Mouse (Mus musculus): Measurements from ENCODE around the gene Fut1. TPM values are rescaled to one million over a fixed set of nuclear protein-coding genes. Genes with fewer than 3 reads are reported as not detected.

Fut1 gene
- polyA plus RNA-seq, 1 experiment from 2014 or later: 0.07 TPM

DNA sequence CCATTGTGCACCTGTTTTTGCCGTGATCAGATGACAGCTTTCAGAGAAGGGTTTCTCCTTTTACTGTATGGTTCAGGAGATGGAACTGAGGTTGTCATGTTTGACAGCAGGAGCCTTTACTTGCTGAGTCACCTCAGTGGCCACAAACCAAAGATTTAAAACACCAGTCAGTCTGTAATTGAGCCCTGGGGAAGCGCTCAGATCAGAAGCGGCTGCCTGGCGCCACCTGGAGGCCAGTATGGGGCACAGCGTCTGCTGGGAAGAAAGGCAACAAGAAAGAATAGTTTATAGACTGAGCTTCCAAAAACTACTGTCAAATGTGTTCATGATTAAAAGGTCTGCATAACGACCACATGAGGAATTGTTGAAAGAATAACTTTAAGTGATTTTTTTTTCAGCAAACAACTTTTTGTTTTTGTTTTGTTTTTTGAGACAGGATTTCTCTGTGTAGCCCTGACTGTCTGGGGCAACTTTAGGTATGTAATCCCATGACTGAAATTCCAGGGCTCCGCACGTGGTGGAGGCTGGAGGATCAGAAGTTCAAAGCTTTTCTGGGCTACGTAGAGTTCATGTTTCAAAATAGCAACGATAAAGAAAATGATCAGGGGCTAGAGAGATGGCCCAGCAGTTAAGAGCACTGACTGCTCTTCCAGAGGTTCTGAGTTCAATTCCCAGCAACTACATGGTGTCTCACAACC, 23.8 kb upstream of the Fut1 start:
- 14% methylated on average over 10 of the region's 10 CpGs for WGBS

DNA sequence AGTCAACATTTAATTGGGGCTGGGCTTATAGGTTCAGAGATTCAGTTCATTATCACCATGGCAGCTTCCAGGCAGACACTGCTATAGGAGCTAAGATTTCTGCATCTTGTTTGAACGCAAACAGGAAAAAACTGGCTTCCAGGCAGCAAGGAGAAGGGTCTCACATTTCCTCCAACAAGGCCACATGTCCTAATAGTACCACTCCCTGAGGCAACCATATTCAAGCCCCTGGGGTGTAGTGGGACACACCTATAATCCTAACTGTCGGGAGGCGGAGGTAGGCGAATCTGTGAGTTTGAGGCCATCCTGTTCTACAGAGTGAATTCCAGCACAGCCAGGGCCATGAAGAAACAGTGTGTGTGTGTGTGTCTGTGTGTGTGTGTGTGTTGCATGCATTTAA, 21.9 kb upstream of the Fut1 start:
- Histone ChIP-seq H3K27me3 (ENCODE audit: control insufficient read depth, insufficient read depth, low read length) (no peaks in the 10 kb centered on the region), H3K36me3 (ENCODE audit: control insufficient read depth, insufficient read depth, low read length) (no peaks in the 10 kb centered on the region), H3K4me2 (ENCODE audit: low read length) (no peak overlapping the region), H3K27ac (replicated peaks in 1 of 2; ENCODE audit: control insufficient read depth in 1 of 2, insufficient read depth in 1 of 2, low read depth in 2 of 2, low read length in 2 of 2) (no peak overlapping the region), H3K4me1 (ENCODE audit: control insufficient read depth in 2 of 2, insufficient read depth in 2 of 2, low read length in 2 of 2) (peaks cover 5 to 6% of the 10 kb centered on the region in 2 experiments; a peak in 3 of 4 replicates), H3K9me3 (ENCODE audit: control insufficient read depth, low read length) (no peaks in the 10 kb centered on the region), H3K9ac (ENCODE audit: low read length) (no peak overlapping the region), H3K4me3 (ENCODE audit: control insufficient read depth in 1 of 2, insufficient read depth in 1 of 2, low read depth in 1 of 2, low read length in 2 of 2) (no peak overlapping the region)
- no peak for ATAC-seq (ENCODE audit: insufficient number of reproducible peaks, insufficient read depth, low FRiP score, low read depth)
- 87% methylated on average over 4 of the region's 4 CpGs for WGBS

More for the DNA sequence above, 23.8 kb upstream of the Fut1 start:
- no peak overlapping the region for H3K4me2 ChIP-seq (ENCODE audit: low read length)
- no peak overlapping the region for H3K9ac ChIP-seq (ENCODE audit: low read length)
- H3K4me1 ChIP-seq (ENCODE audit: control insufficient read depth in 2 of 2, insufficient read depth in 2 of 2, low read length in 2 of 2): peaks cover 0 to 3% of the 10 kb centered on the region in 2 experiments; a peak in 1 of 4 replicates
- H3K27ac ChIP-seq (replicated peaks in 1 of 2; ENCODE audit: control insufficient read depth in 1 of 2, insufficient read depth in 1 of 2, low read depth in 2 of 2, low read length in 2 of 2): no peak overlapping the region
- peaks cover under 1% of the 10 kb centered on the region; the same call in 1 of the 2 replicates for H3K36me3 ChIP-seq (ENCODE audit: control insufficient read depth, insufficient read depth, low read length)
- no peak overlapping the region for H3K4me3 ChIP-seq (ENCODE audit: control insufficient read depth in 1 of 2, insufficient read depth in 1 of 2, low read depth in 1 of 2, low read length in 2 of 2)
- no peaks in the 10 kb centered on the region for H3K9me3 ChIP-seq (ENCODE audit: control insufficient read depth, low read length)
- H3K27me3 ChIP-seq (ENCODE audit: control insufficient read depth, insufficient read depth, low read length): no peaks in the 10 kb centered on the region
- ATAC-seq (ENCODE audit: insufficient number of reproducible peaks, insufficient read depth, low FRiP score, low read depth): no peak

DNA sequence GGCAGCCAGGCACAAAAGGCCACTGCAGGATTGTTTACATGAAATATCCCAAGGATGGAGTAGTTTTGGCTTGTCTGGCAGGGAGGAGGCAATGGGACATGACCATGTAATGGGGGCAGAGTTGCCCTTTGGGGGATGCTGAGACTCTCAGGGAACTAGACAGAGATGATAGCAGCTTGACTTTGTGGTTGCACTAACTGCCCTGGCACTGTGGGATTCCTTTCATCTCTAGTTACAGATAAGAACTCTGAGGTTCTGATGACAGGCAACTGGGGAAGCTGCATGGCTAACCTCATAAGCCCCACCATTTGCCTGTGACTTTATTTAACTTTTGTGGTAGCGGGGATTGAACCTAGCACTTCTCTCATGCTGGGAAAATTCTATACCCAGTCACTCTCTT, 21.0 kb upstream of the Fut1 start:
- no peak overlapping the region for H3K4me2 ChIP-seq (ENCODE audit: low read length)
- H3K36me3 ChIP-seq (ENCODE audit: control insufficient read depth, insufficient read depth, low read length): no peaks in the 10 kb centered on the region
- WGBS: 60% methylated on average over 1 of the region's 1 CpGs
- no peaks in the 10 kb centered on the region for H3K27me3 ChIP-seq (ENCODE audit: control insufficient read depth, insufficient read depth, low read length)
- H3K27ac ChIP-seq (replicated peaks in 1 of 2; ENCODE audit: control insufficient read depth in 1 of 2, insufficient read depth in 1 of 2, low read depth in 2 of 2, low read length in 2 of 2): no peak overlapping the region
- ATAC-seq (ENCODE audit: insufficient number of reproducible peaks, insufficient read depth, low FRiP score, low read depth): no peak
- H3K9me3 ChIP-seq (ENCODE audit: control insufficient read depth, low read length): no peaks in the 10 kb centered on the region
- peaks cover 5 to 6% of the 10 kb centered on the region in 2 experiments; a peak in 3 of 4 replicates for H3K4me1 ChIP-seq (ENCODE audit: control insufficient read depth in 2 of 2, insufficient read depth in 2 of 2, low read length in 2 of 2)
- no peak overlapping the region for H3K9ac ChIP-seq (ENCODE audit: low read length)
- no peak overlapping the region for H3K4me3 ChIP-seq (ENCODE audit: control insufficient read depth in 1 of 2, insufficient read depth in 1 of 2, low read depth in 1 of 2, low read length in 2 of 2)

DNA sequence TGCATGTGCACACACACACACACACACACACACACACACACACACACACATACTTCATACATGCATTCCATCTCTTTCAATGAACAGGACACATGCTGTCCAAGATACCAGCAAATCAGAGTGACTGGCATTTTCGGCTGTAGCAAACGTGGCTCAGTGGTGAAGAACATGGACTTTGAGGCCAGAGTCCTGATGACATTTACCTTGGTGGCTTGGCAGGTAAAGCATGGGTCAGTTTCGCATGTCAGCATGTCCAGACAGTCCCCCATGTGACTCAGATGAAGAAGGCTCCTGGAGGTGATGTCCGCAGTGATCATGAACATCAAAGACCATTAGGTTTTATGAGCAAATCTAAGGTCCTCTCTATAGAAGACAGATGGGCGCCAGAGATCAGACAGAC, 20.1 kb upstream of the Fut1 start:
- no peak overlapping the region for H3K9ac ChIP-seq (ENCODE audit: low read length)
- no peak for ATAC-seq (ENCODE audit: insufficient number of reproducible peaks, insufficient read depth, low FRiP score, low read depth)
- H3K9me3 ChIP-seq (ENCODE audit: control insufficient read depth, low read length): no peaks in the 10 kb centered on the region
- 82% methylated on average over 5 of the region's 5 CpGs for WGBS
- no peak overlapping the region for H3K27ac ChIP-seq (replicated peaks in 1 of 2; ENCODE audit: control insufficient read depth in 1 of 2, insufficient read depth in 1 of 2, low read depth in 2 of 2, low read length in 2 of 2)
- H3K36me3 ChIP-seq (ENCODE audit: control insufficient read depth, insufficient read depth, low read length): no peaks in the 10 kb centered on the region
- no peak overlapping the region for H3K4me2 ChIP-seq (ENCODE audit: low read length)
- H3K27me3 ChIP-seq (ENCODE audit: control insufficient read depth, insufficient read depth, low read length): no peaks in the 10 kb centered on the region
- no peak overlapping the region for H3K4me3 ChIP-seq (ENCODE audit: control insufficient read depth in 1 of 2, insufficient read depth in 1 of 2, low read depth in 1 of 2, low read length in 2 of 2)
- peaks cover 5 to 6% of the 10 kb centered on the region in 2 experiments; a peak in 3 of 4 replicates for H3K4me1 ChIP-seq (ENCODE audit: control insufficient read depth in 2 of 2, insufficient read depth in 2 of 2, low read length in 2 of 2)

DNA sequence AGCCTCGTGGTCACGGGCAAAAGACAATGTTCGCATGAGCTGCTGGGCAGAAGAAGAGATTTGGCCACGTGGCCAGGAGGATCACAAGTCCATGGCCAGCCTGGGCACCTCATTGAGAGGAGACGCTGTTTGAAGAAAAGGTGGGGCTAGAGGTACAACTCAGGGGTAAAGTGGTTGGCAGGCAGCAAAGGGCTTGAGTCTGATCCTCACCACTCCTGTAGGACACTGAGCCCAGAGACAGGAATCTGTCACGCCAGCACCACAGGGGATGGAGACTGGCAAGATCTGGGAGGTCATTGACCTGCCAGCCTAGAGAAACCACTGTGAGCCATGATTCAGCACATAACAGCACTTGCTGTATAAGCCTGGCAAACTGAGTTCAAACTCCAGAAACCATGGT, 19.6 kb upstream of the Fut1 start:
- H3K4me3 ChIP-seq (ENCODE audit: control insufficient read depth in 1 of 2, insufficient read depth in 1 of 2, low read depth in 1 of 2, low read length in 2 of 2): no peak overlapping the region
- no peak for ATAC-seq (ENCODE audit: insufficient number of reproducible peaks, insufficient read depth, low FRiP score, low read depth)
- 82% methylated on average over 6 of the region's 6 CpGs for WGBS
- no peak overlapping the region for H3K27ac ChIP-seq (replicated peaks in 1 of 2; ENCODE audit: control insufficient read depth in 1 of 2, insufficient read depth in 1 of 2, low read depth in 2 of 2, low read length in 2 of 2)
- H3K36me3 ChIP-seq (ENCODE audit: control insufficient read depth, insufficient read depth, low read length): no peaks in the 10 kb centered on the region
- no peak overlapping the region for H3K4me2 ChIP-seq (ENCODE audit: low read length)
- no peaks in the 10 kb centered on the region for H3K9me3 ChIP-seq (ENCODE audit: control insufficient read depth, low read length)
- H3K9ac ChIP-seq (ENCODE audit: low read length): no peak overlapping the region
- H3K27me3 ChIP-seq (ENCODE audit: control insufficient read depth, insufficient read depth, low read length): no peaks in the 10 kb centered on the region
- H3K4me1 ChIP-seq (ENCODE audit: control insufficient read depth in 2 of 2, insufficient read depth in 2 of 2, low read length in 2 of 2): peaks cover 5 to 6% of the 10 kb centered on the region in 2 experiments; a peak in 3 of 4 replicates

DNA sequence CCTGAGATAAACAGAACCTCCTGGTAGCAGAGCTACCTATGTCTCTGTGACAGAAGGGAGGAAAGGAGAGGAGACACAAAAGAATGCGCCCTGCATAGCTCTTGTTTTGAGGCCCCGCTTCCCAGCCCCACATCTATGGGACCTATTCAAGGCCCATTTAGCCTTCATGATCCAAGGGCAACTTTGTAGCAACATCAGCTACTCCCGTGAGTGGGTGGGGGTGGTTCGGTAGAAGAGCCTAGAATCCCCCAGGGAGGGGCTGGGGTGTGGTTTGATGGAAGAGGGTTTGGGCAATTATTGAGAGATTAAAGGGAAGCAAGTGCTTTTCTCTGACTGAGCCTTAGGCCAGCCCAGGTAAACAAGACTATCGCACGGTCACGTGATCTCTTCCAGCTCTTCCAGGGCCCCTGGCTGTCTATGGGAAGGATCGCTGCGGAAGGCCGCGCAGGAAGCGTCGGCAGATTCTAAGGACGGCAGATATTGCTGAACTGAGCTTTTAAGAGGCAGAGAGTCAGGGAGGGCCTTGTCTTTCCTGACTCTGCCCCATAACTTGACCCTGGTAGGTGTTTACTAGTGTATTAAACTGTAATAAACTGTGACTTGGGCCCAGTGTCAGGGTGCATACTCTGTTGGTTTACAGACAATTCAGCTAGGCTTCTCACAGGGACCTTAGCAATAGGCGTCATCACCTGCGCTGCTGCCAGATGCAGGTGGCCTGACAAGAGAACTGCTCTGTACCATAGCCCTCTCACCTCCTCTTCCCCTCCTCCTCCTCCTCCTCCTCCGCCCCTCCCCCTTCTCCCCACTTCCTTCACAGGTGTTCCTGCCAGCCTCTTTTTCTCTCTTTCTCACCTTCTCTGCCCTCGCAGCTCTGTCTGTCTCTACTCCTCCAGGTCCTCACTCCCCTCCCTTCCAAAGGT, 17.9 kb upstream of the Fut1 start:
- no peak overlapping the region for H3K4me3 ChIP-seq (ENCODE audit: control insufficient read depth in 1 of 2, insufficient read depth in 1 of 2, low read depth in 1 of 2, low read length in 2 of 2)
- no peaks in the 10 kb centered on the region for H3K9me3 ChIP-seq (ENCODE audit: control insufficient read depth, low read length)
- H3K36me3 ChIP-seq (ENCODE audit: control insufficient read depth, insufficient read depth, low read length): no peaks in the 10 kb centered on the region
- ATAC-seq (ENCODE audit: insufficient number of reproducible peaks, insufficient read depth, low FRiP score, low read depth): no peak
- WGBS: 35% methylated on average over 18 of the region's 18 CpGs
- peak overlapping the region; percentile 21; the same call in 1 of the 2 replicates for H3K9ac ChIP-seq (ENCODE audit: low read length)
- H3K4me2 ChIP-seq (ENCODE audit: low read length): peak overlapping the region; percentile 32; the same call in 1 of the 2 replicates
- peaks cover 5 to 6% of the 10 kb centered on the region in 2 experiments; a peak in 3 of 4 replicates for H3K4me1 ChIP-seq (ENCODE audit: control insufficient read depth in 2 of 2, insufficient read depth in 2 of 2, low read length in 2 of 2)
- no peaks in the 10 kb centered on the region for H3K27me3 ChIP-seq (ENCODE audit: control insufficient read depth, insufficient read depth, low read length)
- H3K27ac ChIP-seq (replicated peaks in 1 of 2; ENCODE audit: control insufficient read depth in 1 of 2, insufficient read depth in 1 of 2, low read depth in 2 of 2, low read length in 2 of 2): no peak overlapping the region

DNA sequence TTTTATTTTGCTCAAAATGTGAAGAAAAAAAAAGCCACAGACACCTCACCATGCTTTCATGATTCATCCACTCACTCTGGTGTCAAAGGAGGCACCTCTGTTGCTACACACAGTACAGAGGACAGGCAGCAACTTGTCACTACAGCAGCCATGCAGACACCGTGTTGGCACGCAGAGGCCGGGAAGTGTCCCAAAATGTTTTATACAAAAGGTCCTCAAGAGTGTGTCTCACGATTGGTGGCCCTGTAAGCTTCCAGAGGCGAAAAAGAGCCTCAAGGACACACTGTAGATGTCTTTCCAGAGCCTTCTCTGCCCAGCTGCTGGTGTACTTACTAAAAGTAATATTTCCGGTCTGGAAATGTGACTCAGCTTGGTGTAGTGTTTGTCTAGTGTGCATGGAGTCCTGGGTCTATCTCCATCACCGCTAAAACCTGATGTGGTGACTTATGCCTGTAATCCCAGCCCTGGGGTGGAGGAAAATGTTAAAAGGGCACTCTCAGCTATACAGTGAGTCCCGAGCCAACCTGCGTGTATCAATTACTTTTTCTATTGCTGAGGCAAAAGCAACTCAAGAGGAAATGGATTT, 11.3 kb upstream of the Fut1 start:
- H3K4me3 ChIP-seq (ENCODE audit: control insufficient read depth in 1 of 2, insufficient read depth in 1 of 2, low read depth in 1 of 2, low read length in 2 of 2): no peak overlapping the region
- no peak overlapping the region for H3K27ac ChIP-seq (replicated peaks in 1 of 2; ENCODE audit: control insufficient read depth in 1 of 2, insufficient read depth in 1 of 2, low read depth in 2 of 2, low read length in 2 of 2)
- no peak overlapping the region for H3K9ac ChIP-seq (ENCODE audit: low read length)
- no peak overlapping the region for H3K4me2 ChIP-seq (ENCODE audit: low read length)
- no peaks in the 10 kb centered on the region for H3K36me3 ChIP-seq (ENCODE audit: control insufficient read depth, insufficient read depth, low read length)
- no peaks in the 10 kb centered on the region for H3K27me3 ChIP-seq (ENCODE audit: control insufficient read depth, insufficient read depth, low read length)
- no peak for ATAC-seq (ENCODE audit: insufficient number of reproducible peaks, insufficient read depth, low FRiP score, low read depth)
- WGBS: 74% methylated on average over 9 of the region's 9 CpGs
- H3K4me1 ChIP-seq (ENCODE audit: control insufficient read depth in 2 of 2, insufficient read depth in 2 of 2, low read length in 2 of 2): no peaks in the 10 kb centered on the region
- no peaks in the 10 kb centered on the region for H3K9me3 ChIP-seq (ENCODE audit: control insufficient read depth, low read length)

All from heart, embryonic 14.5 days (tissue).